In the genomic region with DNA sequence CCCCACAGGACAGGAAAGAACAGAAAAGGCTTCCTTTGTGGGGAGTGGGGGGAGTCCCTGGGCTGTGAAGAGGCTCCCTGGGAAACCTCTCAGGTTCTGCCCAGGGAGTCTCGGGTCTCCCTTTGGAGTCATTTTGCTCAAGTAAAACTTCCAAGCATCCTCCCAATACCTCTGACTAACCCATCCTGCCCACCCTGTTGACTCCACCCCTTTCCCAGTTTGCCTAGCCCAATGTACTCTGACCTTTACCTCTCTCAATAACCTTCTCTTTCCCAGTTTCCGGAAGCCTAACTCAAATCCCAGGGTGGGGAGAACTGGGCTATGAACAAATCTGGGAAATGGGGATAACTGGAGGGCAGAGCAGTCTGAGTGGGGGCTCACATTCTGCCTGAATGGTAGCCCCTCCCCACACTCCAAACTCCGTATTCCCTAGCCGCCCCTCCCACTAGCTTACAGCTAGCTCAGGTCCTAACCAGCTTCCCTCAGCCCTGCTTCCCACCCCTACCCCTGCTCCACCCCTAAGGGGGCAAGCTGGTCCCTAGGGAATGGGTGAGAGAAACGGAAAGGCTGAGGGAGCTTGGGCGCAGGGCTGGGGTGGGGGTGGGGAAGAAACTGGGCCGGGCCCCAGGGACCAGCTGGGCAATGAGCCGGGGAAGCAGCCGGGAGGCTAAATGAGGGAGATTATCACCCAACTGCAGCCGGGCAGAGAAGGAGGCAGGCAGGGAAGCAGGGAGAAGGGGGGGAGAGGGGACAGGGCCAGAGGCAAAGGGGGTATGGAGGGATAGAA, we compare ENCODE assay signal across 7 mouse cellular contexts. TPM values are rescaled to one million over a fixed set of nuclear protein-coding genes. Genes with fewer than 3 reads are reported as not detected.
A peak's percentile ranks its signal among the peaks of the same experiment; 100 is the strongest.
DNase-seq lines count a peak whose midpoint lies in the region; TF ChIP-seq lines count a peak whose summit lies in the region.

No protein-coding gene starts in this region.

- peaks cover 61% of the 10 kb centered on the region for H3K27me3 ChIP-seq in CH12.LX (replicated peaks)

- no peaks in the 10 kb centered on the region for H3K9me3 ChIP-seq in CH12.LX (replicated peaks; ENCODE audit: low read length)

- intact Hi-C loops in heart, postnatal 14 days (cut with DNase I), result no loop called here

- peaks cover 8 to 17% of the 10 kb centered on the region in 2 experiments for H3K36me3 ChIP-seq in CH12.LX (replicated peaks in 1 of 2; ENCODE audit: control insufficient read depth in 1 of 2, insufficient read depth in 1 of 2, low read length in 1 of 2)

- TF ChIP-seq RAD21 in CH12.LX (IDR thresholded peaks at IDR 0.05; ENCODE audit: low read depth, low read length), result no peak

- H3K9ac ChIP-seq in CH12.LX (ENCODE audit: insufficient read depth, low read depth), result no peak overlapping the region

- no peak for TF ChIP-seq POLR2A in CH12.LX (IDR thresholded peaks at IDR 0.05; ENCODE audit: low read depth, low read length)

- TF ChIP-seq EP300 in CH12.LX (IDR thresholded peaks at IDR 0.05; ENCODE audit: low read length), result no peak

- peak overlapping the region; percentile 17 for H3K4me2 ChIP-seq in CH12.LX (ENCODE audit: insufficient read depth, low read depth, poor library complexity, severe bottlenecking)

- in situ Hi-C loops in CH12.LX (cut with MboI; ENCODE audit: low pct_ligation_motif_present, low pct_unique_long_range_greater_than_20kb, low sequenced_read_pairs), result no loop called here

- H3K4me3 ChIP-seq in CH12.LX (replicated peaks in 1 of 3; ENCODE audit: low read depth in 2 of 3, low read length in 2 of 3, poor library complexity in 1 of 3), result no peak overlapping the region

- H3K4me1 ChIP-seq in CH12.LX (ENCODE audit: control insufficient read depth in 1 of 2, insufficient read depth in 2 of 2), result peaks cover 18 to 32% of the 10 kb centered on the region in 2 experiments

- H3K79me2 ChIP-seq in CH12.LX (replicated peaks; ENCODE audit: control insufficient read depth, extremely low read depth, insufficient read depth, poor library complexity, severe bottlenecking), result no peaks in the 10 kb centered on the region

- TF ChIP-seq CTCF in CH12.LX (conservative IDR thresholded peaks at IDR 0.05 in 1 of 2, IDR thresholded peaks at IDR 0.05 in 1 of 2; ENCODE audit: low read depth in 2 of 2, low read length in 2 of 2), result no peak

- peak; percentile 22 for DNase-seq in CH12.LX (ENCODE audit: extremely low read depth)
- peak; percentile 96 for DNase-seq in ES-CJ7 (ENCODE audit: low read depth, low spot score)
- DNase-seq in heart, postnatal 14 days, result peak; percentile 41 to 48
- peak; percentile 63 for DNase-seq in lung, postnatal 10 days
- DNase-seq in spleen, postnatal 14 days (ENCODE audit: low spot score in 2 of 2), result no peak
- no peak for DNase-seq in frontal cortex, adult 2 months (ENCODE audit: extremely low spot score in 1 of 2, low spot score in 1 of 2)
- DNase-seq in adrenal gland, postnatal 36 days, result no peak

- H3K27ac ChIP-seq in CH12.LX (ENCODE audit: insufficient read depth, low read depth), result no peak overlapping the region

- dilution Hi-C loops in CH12.LX (cut with MboI; ENCODE audit: extremely low pct_ligation_motif_present, extremely low pct_unique_long_range_greater_than_20kb, low sequenced_read_pairs), result no loop called here

TF ChIP-seq in CH12.LX, 34 proteins besides CTCF, POLR2A, EP300 and RAD21:
- TF ChIP-seq ZKSCAN1 (IDR thresholded peaks at IDR 0.05; ENCODE audit: borderline replicate concordance, low read depth, low read length) (no peak), KAT2A (IDR thresholded peaks at IDR 0.05; ENCODE audit: insufficient replicate concordance, low read length) (0 out of 2 replicates have a peak, but pooled peaks have one; percentile 28)
TF ChIP-seq in CH12.LX: peak in this region for 1.

RNA-seq across cellular contexts. Expression of a gene that starts 2.8 kb away (rescaled TPM):
- total RNA-seq in CH12.LX (2012; rRNA removed) (not detected in 2 replicates), CH12.LX (2014; rRNA removed) (not detected in 2 replicates)
- polyA plus RNA-seq in CH12.LX (2012; ENCODE audit: insufficient read length, low read depth), result not detected in 2 replicates
- not detected for total RNA-seq in heart, postnatal 14 days (2021)
- polyA plus RNA-seq in frontal cortex, adult 2 months (2012; rRNA removed), result 11.9 and 13.5 TPM in 2 replicates
- 1 to 10 TPM; 3.1 to 4.8 TPM for total RNA-seq in adrenal gland, postnatal 36 days (2021)

RNA-seq across cellular contexts. Expression of a gene that starts 11.7 kb away (rescaled TPM):
- total RNA-seq in CH12.LX (2012; rRNA removed) (139 and 153 TPM in 2 replicates), CH12.LX (2014; rRNA removed) (101 and 102 TPM in 2 replicates)
- polyA plus RNA-seq in CH12.LX (2012; ENCODE audit: insufficient read length, low read depth), result 126 and 131 TPM in 2 replicates
- 10 to 100 TPM; 32.3 to 32.5 TPM for total RNA-seq in heart, postnatal 14 days (2021)
- polyA plus RNA-seq in frontal cortex, adult 2 months (2012; rRNA removed), result 101 and 111 TPM in 2 replicates
- total RNA-seq in adrenal gland, postnatal 36 days (2021), result 10 to 100 TPM; 58.7 to 72.1 TPM

RNA-seq across cellular contexts. Expression of a gene that starts 31.6 kb away (rescaled TPM):
- 30.4 and 32.6 TPM in 2 replicates for total RNA-seq in CH12.LX (2012; rRNA removed)
- total RNA-seq in CH12.LX (2014; rRNA removed), result 14.6 and 14.8 TPM in 2 replicates
- polyA plus RNA-seq in CH12.LX (2012; ENCODE audit: insufficient read length, low read depth), result 17.5 and 20.6 TPM in 2 replicates
- 10 to 100 TPM; 29.5 to 30.1 TPM for total RNA-seq in heart, postnatal 14 days (2021)
- 73.9 and 79.5 TPM in 2 replicates for polyA plus RNA-seq in frontal cortex, adult 2 months (2012; rRNA removed)
- total RNA-seq in adrenal gland, postnatal 36 days (2021), result 10 to 100 TPM; 55.3 to 63.1 TPM

RNA-seq across cellular contexts. Expression of a gene that starts 31.9 kb away (rescaled TPM):
- total RNA-seq in CH12.LX (2012; rRNA removed) (1.1 and 1.4 TPM in 2 replicates), CH12.LX (2014; rRNA removed) (0.51 and 0.81 TPM in 2 replicates)
- 0.80 and 0.90 TPM in 2 replicates for polyA plus RNA-seq in CH12.LX (2012; ENCODE audit: insufficient read length, low read depth)
- total RNA-seq in heart, postnatal 14 days (2021), result under 1 TPM; 0.26 to 0.88 TPM
- 73.1 and 82.3 TPM in 2 replicates for polyA plus RNA-seq in frontal cortex, adult 2 months (2012; rRNA removed)
- total RNA-seq in adrenal gland, postnatal 36 days (2021), result 1 to 10 TPM; 2.6 to 4.1 TPM

RNA-seq across cellular contexts. Expression of a gene that starts 58.8 kb away (rescaled TPM):
- total RNA-seq in CH12.LX (2012; rRNA removed), result 0.29 and 0.47 TPM in 2 replicates
- total RNA-seq in CH12.LX (2014; rRNA removed), result not detected in 2 replicates
- polyA plus RNA-seq in CH12.LX (2012; ENCODE audit: insufficient read length, low read depth), result 0.84 and 1.2 TPM in 2 replicates
- total RNA-seq in heart, postnatal 14 days (2021), result 100 to 1,000 TPM; 166 to 172 TPM
- polyA plus RNA-seq in frontal cortex, adult 2 months (2012; rRNA removed), result 36.4 and 37.9 TPM in 2 replicates
- total RNA-seq in adrenal gland, postnatal 36 days (2021), result 10 to 100 TPM; 59.8 to 67.4 TPM

Comparison
In these comparisons a context has a peak if more than half of its experiments do, and no peak if none do; other contexts are left out.
1. DNase-seq: peak in CH12.LX (single experiment), ES-CJ7 (single experiment), heart, postnatal 14 days (2 of 2) and lung, postnatal 10 days (single experiment); none in spleen, postnatal 14 days (0 of 2), frontal cortex, adult 2 months (0 of 2) and adrenal gland, postnatal 36 days (0 of 2).